Mouse (Mus musculus): ENCODE data around the gene Crlf2.
A peak's percentile ranks its signal among the peaks of the same experiment; 100 is the strongest.

Gene Crlf2

DNA sequence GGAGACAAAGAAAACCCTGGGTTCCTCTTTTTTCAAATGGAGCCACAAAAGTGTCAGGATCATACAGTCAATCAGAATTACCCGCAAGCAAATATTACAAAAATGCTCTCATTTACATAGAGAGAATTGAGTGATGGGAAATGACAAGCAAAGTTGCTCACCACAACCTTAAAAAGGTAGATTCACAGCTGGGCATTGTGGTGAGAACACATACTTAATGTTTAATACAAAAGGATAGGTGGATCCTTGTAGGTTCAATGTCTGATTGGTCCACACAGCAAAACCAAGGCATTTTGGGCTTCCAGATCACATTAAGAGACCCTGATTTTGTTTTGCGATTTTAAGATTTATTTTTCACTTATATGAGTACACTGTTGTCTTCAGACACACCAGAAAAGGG is 11.7 kb downstream of the Crlf2 start:
- DNase-seq: no peak

DNA sequence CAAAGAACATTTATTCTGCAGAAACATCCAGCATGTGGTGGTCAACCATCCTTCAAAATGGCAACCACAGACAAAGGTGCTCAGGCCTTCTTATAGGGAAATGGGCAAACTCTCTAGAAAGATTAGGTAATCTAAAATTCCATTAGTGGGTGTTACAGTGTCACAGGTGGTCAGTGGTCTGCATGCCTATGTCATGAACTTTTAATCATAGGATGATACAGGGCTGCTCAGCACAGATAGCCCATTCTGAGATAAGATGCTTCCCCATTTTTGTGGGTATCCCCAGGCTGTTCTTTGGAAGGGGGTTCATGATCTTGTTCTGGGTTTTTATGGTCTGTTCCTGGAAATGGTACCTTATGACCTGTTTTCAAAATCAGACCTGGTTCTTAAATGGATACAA is 49.1 kb downstream of the Crlf2 start:
- DNase-seq: no peak

DNA sequence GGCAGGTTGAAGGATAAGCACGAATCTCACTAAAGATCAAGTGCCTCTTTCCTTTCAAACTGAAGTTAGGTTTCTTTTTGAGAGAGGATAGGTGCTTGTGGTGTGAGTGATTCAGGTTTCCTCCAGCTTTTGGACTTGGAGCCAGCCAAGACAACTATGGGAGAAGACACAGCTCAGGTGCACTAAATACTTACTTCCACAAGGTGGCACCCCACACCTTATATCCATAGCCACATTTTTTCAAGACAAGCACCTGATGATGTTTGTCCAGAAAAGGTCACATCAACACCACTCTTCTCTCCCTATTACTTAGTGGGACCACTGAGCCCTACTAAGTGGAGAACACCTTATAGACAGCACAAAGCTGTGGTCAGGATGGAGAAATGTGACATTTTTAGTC is 52.1 kb downstream of the Crlf2 start:
- peak; percentile 4 to 25 for DNase-seq
